Mouse (Mus musculus) kidney, embryonic 14.5 days (tissue): ENCODE measurements around the gene Mdk. TPM values are rescaled to one million over a fixed set of nuclear protein-coding genes. Genes with fewer than 3 reads are reported as not detected.

Experiments used
- ATAC-seq: fragments of 200-750 bp; cut with Nextera tagmentation; 2 replicates; pipeline ENCODE4 v1.8.0; 2017; ENCODE audit warnings: moderate number of reproducible peaks, mild to moderate bottlenecking, moderate TSS enrichment, moderate library complexity; ENCODE audit not compliant: low FRiP score, low TSS enrichment
- H3K27ac ChIP-seq: fragments of 300-500 bp; sonication (generic); 2 replicates; pipeline ENCODE4 v1.5.1; 2014; ENCODE audit warnings: low read depth, mild to moderate bottlenecking, low read length, moderate library complexity, mixed read lengths
- H3K27me3 ChIP-seq: fragments of 300-500 bp; sonication (generic); 2 replicates; pipeline ENCODE4 v1.6.1; 2014; ENCODE audit warnings: mild to moderate bottlenecking, low read length; ENCODE audit not compliant: control insufficient read depth, insufficient read depth
- H3K36me3 ChIP-seq: fragments of 300-500 bp; sonication (generic); 2 replicates; pipeline ENCODE4 v1.6.1; 2014; ENCODE audit warnings: low read length, mixed read lengths; ENCODE audit not compliant: control insufficient read depth, insufficient read depth
- H3K4me1 ChIP-seq: fragments of 300-500 bp; sonication (generic); 2 replicates; pipeline ENCODE4 v1.6.1; 2014; ENCODE audit warnings: low read length, mixed read lengths; ENCODE audit not compliant: control insufficient read depth, insufficient read depth
- H3K4me2 ChIP-seq: fragments of 300-500 bp; sonication (generic); replicated peaks from 2 replicates; pipeline ENCODE4 v1.6.1; 2014; ENCODE audit warnings: low read depth, mild to moderate bottlenecking, low read length
- H3K4me3 ChIP-seq: fragments of 300-500 bp; sonication (generic); 2 replicates; pipeline ENCODE4 v1.5.1; 2014; ENCODE audit warnings: mild to moderate bottlenecking, low read length
- H3K9ac ChIP-seq: fragments of 300-500 bp; sonication (generic); 2 replicates; pipeline ENCODE4 v1.6.1; 2014; ENCODE audit warnings: low read depth, mild to moderate bottlenecking, low read length, moderate library complexity
- H3K9me3 ChIP-seq: fragments of 300-500 bp; sonication (generic); 2 replicates; pipeline ENCODE4 v1.6.1; 2016; ENCODE audit warnings: low read length; ENCODE audit not compliant: control insufficient read depth
- WGBS: fragments of 180-500 bp; shearing (Covaris S2); extraction: QIAGEN DNeasy Blood & Tissue Kit; methylation state at CpG from one replicate; pipeline ENCODE4 v1.1.7; 2014; 5-methylcytosine and 5-hydroxymethylcytosine counted together
- polyA plus RNA-seq: library from polyadenylated mRNA; unstranded; fragments of >200 nt; fragmentation: Nextera tagmentation; extraction: Ambion mirVana; gene quantifications from 2 replicates; pipeline ENCODE4 v1.2.1, GENCODE M21; 2014

Gene Mdk
- polyA plus RNA-seq, 1 experiment from 2014 or later = 1,361 TPM

GRCm38 (mm10) chr2:91931328-91932159, 553 bp downstream of the Mdk start:
- 1% methylated on average over 46 of the region's 50 CpGs for WGBS
- Histone ChIP-seq H3K9me3 (no peaks in the 10 kb centered on the region), H3K36me3 (peaks cover 30% of the 10 kb centered on the region), H3K4me1 (peaks cover 29% of the 10 kb centered on the region), H3K27me3 (no peaks in the 10 kb centered on the region), H3K4me3 (peak overlapping the region; percentile 88), H3K9ac (peak overlapping the region; percentile 97), H3K4me2 (peak overlapping the region; percentile 81), H3K27ac (peak overlapping the region; percentile 97)
- peak; percentile 75 for ATAC-seq

- peaks cover 29% of the 10 kb centered on the region for H3K4me1 ChIP-seq
- peak overlapping the region; percentile 97 for H3K9ac ChIP-seq
- 2% methylated on average over 23 of the region's 23 CpGs for WGBS
- H3K27me3 ChIP-seq = no peaks in the 10 kb centered on the region
- H3K27ac ChIP-seq = peak overlapping the region; percentile 97
- H3K4me2 ChIP-seq = peak overlapping the region; percentile 81
- no peaks in the 10 kb centered on the region for H3K9me3 ChIP-seq
- H3K36me3 ChIP-seq = peaks cover 26% of the 10 kb centered on the region
- ATAC-seq = no peak
- H3K4me3 ChIP-seq = peak overlapping the region; percentile 88
Measured at GRCm38 (mm10) chr2:91930761-91931291, 1.3 kb downstream of the Mdk start.

DNA sequence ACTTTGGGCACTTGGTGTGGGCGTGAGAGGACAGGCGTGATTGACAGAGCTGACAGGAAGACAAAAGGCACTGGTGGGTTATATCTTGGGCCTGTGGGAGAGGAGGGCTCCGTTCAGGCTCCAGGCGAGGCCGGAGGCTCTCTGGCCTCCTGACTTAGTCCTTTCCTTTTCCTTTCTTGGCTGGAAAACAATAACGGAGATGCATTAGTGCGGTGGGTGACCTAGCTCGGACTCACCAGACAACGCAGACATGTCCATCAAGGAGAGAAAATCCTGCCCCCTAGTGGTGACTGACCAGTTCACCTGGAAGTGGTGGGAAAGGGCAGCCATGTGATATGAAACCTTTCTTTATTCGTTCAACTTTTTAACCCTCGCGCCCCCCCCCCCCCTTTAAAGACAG, 2.2 kb downstream of the Mdk start:
- Histone ChIP-seq H3K36me3 (peaks cover 18% of the 10 kb centered on the region), H3K27me3 (no peaks in the 10 kb centered on the region), H3K4me3 (peak overlapping the region; percentile 88), H3K9me3 (no peaks in the 10 kb centered on the region), H3K9ac (peak overlapping the region; percentile 97; the same call in 1 of the 2 replicates), H3K4me1 (peaks cover 29% of the 10 kb centered on the region), H3K27ac (peak overlapping the region; percentile 97; the same call in 1 of the 2 replicates), H3K4me2 (peak overlapping the region; percentile 81)
- 4% methylated on average over 11 of the region's 12 CpGs for WGBS
- ATAC-seq = no peak

DNA sequence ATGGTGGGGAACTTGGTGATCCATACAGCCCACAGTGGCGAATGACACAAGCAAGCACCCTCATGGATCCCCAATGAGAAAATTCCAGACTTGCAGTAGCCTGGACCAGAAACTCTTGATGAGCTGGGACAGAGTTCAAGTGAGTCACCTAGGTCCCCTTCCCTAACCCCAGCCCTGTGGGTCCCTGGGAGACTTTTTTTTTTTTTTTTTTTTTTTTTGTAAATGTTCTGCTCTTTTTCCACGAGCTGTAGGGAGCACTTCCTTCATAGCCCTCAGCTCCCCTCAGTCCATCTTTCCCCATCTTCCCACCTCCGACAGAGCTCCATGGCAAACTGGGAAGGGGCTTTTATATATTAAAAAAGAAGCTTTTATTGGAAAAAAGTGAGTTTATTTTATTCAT, 2.6 kb downstream of the Mdk start:
- Histone ChIP-seq H3K36me3 (peaks cover 15% of the 10 kb centered on the region), H3K27me3 (no peaks in the 10 kb centered on the region), H3K9ac (peak overlapping the region; percentile 97; the same call in 1 of the 2 replicates), H3K4me2 (peak overlapping the region; percentile 81), H3K27ac (no peak overlapping the region), H3K4me3 (peak overlapping the region; percentile 88), H3K9me3 (no peaks in the 10 kb centered on the region), H3K4me1 (peaks cover 29% of the 10 kb centered on the region)
- WGBS = 55% methylated on average over 3 of the region's 3 CpGs
- no peak for ATAC-seq

- ATAC-seq = no peak
- WGBS = 73% methylated on average over 23 of the region's 23 CpGs
- H3K27ac ChIP-seq = no peak overlapping the region
Measured at GRCm38 (mm10) chr2:91928534-91929350, 3.4 kb downstream of the Mdk start.

DNA sequence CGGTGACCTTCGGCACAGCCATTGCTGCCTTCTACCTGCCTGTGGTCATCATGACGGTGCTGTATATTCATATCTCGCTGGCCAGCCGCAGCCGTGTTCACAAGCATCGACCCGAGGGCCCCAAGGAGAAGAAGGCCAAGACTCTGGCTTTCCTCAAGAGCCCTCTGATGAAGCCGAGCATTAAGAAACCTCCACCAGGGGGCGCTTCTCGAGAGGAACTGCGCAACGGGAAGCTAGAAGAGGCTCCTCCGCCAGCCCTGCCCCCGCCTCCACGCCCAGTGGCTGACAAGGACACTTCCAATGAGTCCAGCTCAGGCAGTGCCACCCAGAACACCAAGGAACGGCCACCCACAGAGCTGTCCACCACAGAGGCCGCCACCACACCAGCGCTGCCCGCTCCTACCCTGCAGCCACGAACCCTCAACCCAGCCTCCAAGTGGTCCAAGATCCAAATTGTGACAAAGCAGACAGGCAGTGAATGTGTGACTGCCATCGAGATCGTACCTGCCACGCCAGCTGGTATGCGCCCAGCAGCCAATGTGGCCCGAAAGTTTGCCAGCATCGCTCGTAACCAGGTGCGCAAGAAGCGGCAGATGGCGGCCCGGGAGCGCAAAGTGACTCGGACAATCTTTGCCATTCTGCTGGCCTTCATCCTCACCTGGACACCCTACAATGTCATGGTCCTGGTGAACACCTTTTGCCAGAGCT, 4.1 kb downstream of the Mdk start:
- Histone ChIP-seq H3K27ac (no peak overlapping the region), H3K9me3 (no peaks in the 10 kb centered on the region), H3K4me2 (no peak overlapping the region; the same call in 1 of the 2 replicates), H3K4me1 (peaks cover 21% of the 10 kb centered on the region), H3K4me3 (peak overlapping the region; percentile 9; the same call in 1 of the 2 replicates), H3K36me3 (peaks cover 7% of the 10 kb centered on the region; the same call in 1 of the 2 replicates), H3K27me3 (peaks cover 8% of the 10 kb centered on the region), H3K9ac (no peak overlapping the region)
- ATAC-seq = no peak
- 44% methylated on average over 34 of the region's 34 CpGs for WGBS

More at GRCm38 (mm10) chr2:91928534-91929350, 3.4 kb downstream of the Mdk start:
- H3K27me3 ChIP-seq = peaks cover under 1% of the 10 kb centered on the region
- H3K36me3 ChIP-seq = peaks cover 11% of the 10 kb centered on the region
- no peaks in the 10 kb centered on the region for H3K9me3 ChIP-seq
- H3K4me3 ChIP-seq = no peak overlapping the region
- peaks cover 26% of the 10 kb centered on the region for H3K4me1 ChIP-seq
- no peak overlapping the region for H3K9ac ChIP-seq
- H3K4me2 ChIP-seq = no peak overlapping the region

DNA sequence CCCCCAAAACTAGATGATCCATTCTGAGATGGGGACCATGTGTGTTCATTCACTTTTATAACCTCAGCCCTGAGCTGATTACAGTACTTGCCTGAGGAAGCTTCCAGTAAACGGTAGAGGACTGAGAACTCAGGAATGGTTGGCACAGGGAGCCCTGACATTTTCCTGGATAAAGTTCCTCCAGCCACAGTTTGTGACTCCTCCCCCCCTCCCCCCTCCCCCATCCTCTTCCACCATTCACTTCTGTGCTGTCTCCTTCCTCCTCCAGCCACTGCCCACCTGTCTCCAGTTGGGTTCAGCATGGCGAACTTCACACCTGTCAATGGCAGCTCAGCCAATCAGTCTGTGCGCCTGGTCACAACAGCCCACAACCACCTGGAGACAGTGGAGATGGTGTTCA, 5.1 kb downstream of the Mdk start, which contains the start of gene Chrm4:
Gene Chrm4, plus strand, starts transcription at position 301 of the 400 bp plus-strand sequence.
- peaks cover 11% of the 10 kb centered on the region; the same call in 1 of the 2 replicates for H3K4me1 ChIP-seq
- no peak within 1 kb of the TSS for H3K9ac ChIP-seq
- WGBS = 78% methylated on average over 3 of the region's 3 CpGs
- H3K27me3 ChIP-seq = peaks cover 18% of the 10 kb centered on the region
- peak within 1 kb of the TSS; percentile 9; the same call in 1 of the 2 replicates for H3K4me3 ChIP-seq
- no peak for ATAC-seq
- H3K9me3 ChIP-seq = no peaks in the 10 kb centered on the region
- H3K36me3 ChIP-seq = peaks cover 7% of the 10 kb centered on the region; the same call in 1 of the 2 replicates
- H3K4me2 ChIP-seq = no peak within 1 kb of the TSS; the same call in 1 of the 2 replicates
- no peak within 1 kb of the TSS for H3K27ac ChIP-seq

GRCm38 (mm10) chr2:91925442-91925841, 6.7 kb downstream of the Mdk start:
- WGBS = 85% methylated on average over 15 of the region's 15 CpGs
- H3K9me3 ChIP-seq = no peaks in the 10 kb centered on the region
- no peak for ATAC-seq
- peaks cover 7% of the 10 kb centered on the region; the same call in 1 of the 2 replicates for H3K36me3 ChIP-seq
- no peak overlapping the region for H3K9ac ChIP-seq
- no peak overlapping the region for H3K27ac ChIP-seq
- H3K4me1 ChIP-seq = peaks cover 14% of the 10 kb centered on the region
- H3K27me3 ChIP-seq = peaks cover 26% of the 10 kb centered on the region
- no peak overlapping the region for H3K4me3 ChIP-seq
- H3K4me2 ChIP-seq = no peak overlapping the region
